ENCODE assay signal across 18 mouse cellular contexts in the genomic region with DNA sequence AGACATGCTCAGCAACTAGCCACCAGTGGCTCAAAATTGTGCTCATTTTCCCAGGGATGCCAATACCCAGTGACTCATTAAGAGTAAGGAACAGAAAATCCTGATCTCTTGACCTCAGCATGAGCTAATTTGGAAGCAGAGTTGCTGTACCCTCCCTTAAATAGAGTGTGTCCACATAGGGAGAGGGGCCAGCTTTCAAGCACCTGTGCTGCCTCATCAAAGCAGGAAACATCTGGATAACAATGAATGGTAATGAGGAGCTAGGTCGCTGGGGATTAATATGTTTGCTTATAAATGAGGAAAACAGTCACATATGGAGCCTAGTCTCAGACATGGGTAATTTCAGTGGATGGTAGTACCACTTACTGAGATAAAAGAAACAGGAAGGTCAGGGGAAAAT. TPM values are rescaled to one million over a fixed set of nuclear protein-coding genes. Genes with fewer than 3 reads are reported as not detected.
DNase-seq lines count a peak whose midpoint lies in the region; ATAC-seq and TF ChIP-seq lines count a peak whose summit lies in the region.
"Had no signal": no experiment of that assay in that cellular context is flagged by ENCODE, and none has a peak within 500 bp of the region (broad histone marks: within the 10 kb centered on the region; RNA-seq: fewer than 3 reads in every experiment).

No protein-coding gene starts in this region.

- no peak overlapping the region for H3K9ac ChIP-seq in hindbrain, embryonic 12.5 days
- no peak overlapping the region for H3K9ac ChIP-seq in hindbrain, postnatal 0 days (replicated peaks; ENCODE audit: low read length)
- no peak overlapping the region for H3K9ac ChIP-seq in neural tube, embryonic 14.5 days (replicated peaks; ENCODE audit: low read depth, low read length)
- no peak overlapping the region for H3K9ac ChIP-seq in neural tube, embryonic 15.5 days (replicated peaks)
- H3K9ac ChIP-seq: hindbrain, embryonic 15.5 days; limb, embryonic 15.5 days; liver, postnatal 0 days; midbrain, embryonic 13.5 days had no signal

- H3K4me3 ChIP-seq in hindbrain, embryonic 12.5 days, result no peak overlapping the region
- no peak overlapping the region for H3K4me3 ChIP-seq in hindbrain, postnatal 0 days (ENCODE audit: low read length)
- H3K4me3 ChIP-seq in neural tube, embryonic 14.5 days (ENCODE audit: low read depth, low read length), result no peak overlapping the region
- no peak overlapping the region for H3K4me3 ChIP-seq in neural tube, embryonic 15.5 days (replicated peaks)
- H3K4me3 ChIP-seq: hindbrain, embryonic 15.5 days; limb, embryonic 15.5 days; midbrain, embryonic 13.5 days had no signal

- 0 out of 2 replicates have a peak, but pooled peaks cover 4% of the 10 kb centered on the region for H3K4me1 ChIP-seq in hindbrain, embryonic 12.5 days
- no peaks in the 10 kb centered on the region for H3K4me1 ChIP-seq in hindbrain, postnatal 0 days (ENCODE audit: insufficient read depth, low read length)
- 0 out of 2 replicates have a peak, but pooled peaks cover 6% of the 10 kb centered on the region for H3K4me1 ChIP-seq in neural tube, embryonic 14.5 days (ENCODE audit: control insufficient read depth, insufficient read depth, low read length)
- H3K4me1 ChIP-seq in neural tube, embryonic 15.5 days, result peaks cover 4% of the 10 kb centered on the region; the same call in 1 of the 2 replicates
- H3K4me1 ChIP-seq: hindbrain, embryonic 15.5 days had no signal

- 0 out of 2 replicates have a peak overlapping the region, but pooled peaks have one; percentile 31 for H3K27ac ChIP-seq in hindbrain, embryonic 12.5 days
- no peak overlapping the region for H3K27ac ChIP-seq in hindbrain, postnatal 0 days
- no peak overlapping the region for H3K27ac ChIP-seq in neural tube, embryonic 14.5 days (ENCODE audit: low read depth, low read length)
- H3K27ac ChIP-seq in neural tube, embryonic 15.5 days (replicated peaks), result no peak overlapping the region
- H3K27ac ChIP-seq: hindbrain, embryonic 15.5 days; limb, embryonic 15.5 days; midbrain, embryonic 13.5 days had no signal

- no peak overlapping the region for H3K4me2 ChIP-seq in hindbrain, embryonic 12.5 days (replicated peaks)
- no peak overlapping the region for H3K4me2 ChIP-seq in hindbrain, postnatal 0 days (ENCODE audit: low read depth, low read length)
- no peak overlapping the region for H3K4me2 ChIP-seq in neural tube, embryonic 14.5 days (ENCODE audit: low read depth, low read length)
- no peak overlapping the region for H3K4me2 ChIP-seq in neural tube, embryonic 15.5 days
- H3K4me2 ChIP-seq: hindbrain, embryonic 15.5 days; limb, embryonic 15.5 days; midbrain, embryonic 13.5 days had no signal

- H3K27me3 ChIP-seq in hindbrain, embryonic 12.5 days, result no peaks in the 10 kb centered on the region
- H3K27me3 ChIP-seq in hindbrain, postnatal 0 days (ENCODE audit: insufficient read depth, low read length), result no peaks in the 10 kb centered on the region
- no peaks in the 10 kb centered on the region for H3K27me3 ChIP-seq in neural tube, embryonic 14.5 days (ENCODE audit: control insufficient read depth, insufficient read depth, low read length)
- H3K27me3 ChIP-seq in neural tube, embryonic 15.5 days (replicated peaks), result no peaks in the 10 kb centered on the region
- H3K27me3 ChIP-seq: hindbrain, embryonic 15.5 days; limb, embryonic 15.5 days; midbrain, embryonic 13.5 days had no signal

- WGBS in hindbrain, embryonic 12.5 days, result 19% methylated on average over 1 of the region's 1 CpGs
- WGBS in hindbrain, postnatal 0 days, result 13% methylated on average over 1 of the region's 1 CpGs
- WGBS in neural tube, embryonic 14.5 days, result 18% methylated on average over 1 of the region's 1 CpGs
- 16% methylated on average over 1 of the region's 1 CpGs for WGBS in neural tube, embryonic 15.5 days

- no peaks in the 10 kb centered on the region for H3K36me3 ChIP-seq in hindbrain, embryonic 12.5 days
- H3K36me3 ChIP-seq in hindbrain, postnatal 0 days (ENCODE audit: insufficient read depth, low read length), result no peaks in the 10 kb centered on the region
- no peaks in the 10 kb centered on the region for H3K36me3 ChIP-seq in neural tube, embryonic 14.5 days (ENCODE audit: control insufficient read depth, insufficient read depth, low read length)
- no peaks in the 10 kb centered on the region for H3K36me3 ChIP-seq in neural tube, embryonic 15.5 days
- H3K36me3 ChIP-seq: hindbrain, embryonic 15.5 days; limb, embryonic 15.5 days; midbrain, embryonic 13.5 days had no signal

- peak; percentile 8 for DNase-seq in embryo, embryonic 10 days (ENCODE audit: low spot score)
- no peak for DNase-seq in embryo, embryonic 9.5 days (ENCODE audit: extremely low spot score)
- DNase-seq in hindbrain, postnatal 0 days (ENCODE audit: low spot score), result no peak
- DNase-seq in cerebellum, postnatal 25 days, result no peak
- DNase-seq in testis, postnatal 10 days (ENCODE audit: low spot score), result no peak
- DNase-seq: adrenal gland, postnatal 14 days; cerebellum, adult 9-10 months; kidney, adult 9 months; layer of hippocampus, postnatal 36 days; liver, postnatal 0 days; right cerebral cortex, postnatal 25 days; thymus, adult 18-20 months had no signal

- TF ChIP-seq CTCF in hindbrain, postnatal 0 days (IDR thresholded peaks at IDR 0.05; ENCODE audit: low read depth), result no peak

- no peaks in the 10 kb centered on the region for H3K9me3 ChIP-seq in hindbrain, embryonic 12.5 days (replicated peaks)
- H3K9me3 ChIP-seq in hindbrain, postnatal 0 days (ENCODE audit: low read length), result no peaks in the 10 kb centered on the region
- no peaks in the 10 kb centered on the region for H3K9me3 ChIP-seq in neural tube, embryonic 14.5 days (ENCODE audit: control insufficient read depth, low read length)
- no peaks in the 10 kb centered on the region for H3K9me3 ChIP-seq in neural tube, embryonic 15.5 days (replicated peaks)
- H3K9me3 ChIP-seq: hindbrain, embryonic 15.5 days; limb, embryonic 15.5 days; midbrain, embryonic 13.5 days had no signal

- no peak for ATAC-seq in hindbrain, embryonic 12.5 days (ENCODE audit: low FRiP score)
- ATAC-seq in hindbrain, postnatal 0 days, result no peak
- 0 out of 2 replicates have a peak, but pooled peaks have one; percentile 49 for ATAC-seq in neural tube, embryonic 14.5 days (ENCODE audit: low read depth)
- no peak for ATAC-seq in neural tube, embryonic 15.5 days (ENCODE audit: low FRiP score)
- ATAC-seq: liver, postnatal 0 days; midbrain, embryonic 13.5 days had no signal

RNA-seq across cellular contexts. Expression of a gene that starts 24.2 kb away (rescaled TPM):
- polyA plus RNA-seq in hindbrain, embryonic 12.5 days (2016; fragmentation: Nextera tagmentation; extraction: Ambion mirVana), result 36.4 and 36.8 TPM in 2 replicates
- 46.5 and 51.0 TPM in 2 replicates for total RNA-seq in hindbrain, postnatal 0 days (2014; rRNA removed)
- polyA plus RNA-seq in hindbrain, postnatal 0 days (2015; fragmentation: Nextera tagmentation; extraction: Ambion mirVana), result 17.7 and 18.1 TPM in 2 replicates
- polyA plus RNA-seq in neural tube, embryonic 14.5 days (2014; fragmentation: Nextera tagmentation; extraction: Ambion mirVana), result 34.0 and 40.6 TPM in 2 replicates
- 22.0 and 22.3 TPM in 2 replicates for polyA plus RNA-seq in neural tube, embryonic 15.5 days (2015; fragmentation: Nextera tagmentation; extraction: Ambion mirVana)
